Mouse (Mus musculus) thymus, postnatal 36 days (tissue): ENCODE data around the gene Trpc3.

Experiments
- DNase-seq, 2 experiments: peaks; one replicate each; pipeline ENCODE4 v3.0.0; 2022; ENCODE audit warnings: mixed read lengths in 2 of 2

Gene Trpc3

GRCm38 (mm10) chr3:36598811-36599210 is 91.2 kb downstream of the Trpc3 start:
- DNase-seq, result no peak

- DNase-seq, result peak; percentile 97 to 98
Measured at GRCm38 (mm10) chr3:36571827-36572378, 118.1 kb downstream of the Trpc3 start, which contains the start of gene Ccna2. Ccna2 (minus strand) TSS chr3:36572150.

GRCm38 (mm10) chr3:36571361-36571826 is 118.6 kb downstream of the Trpc3 start:
- DNase-seq, result no peak
